Mouse (Mus musculus) ES-E14 (cell line): Measurements from ENCODE around the gene Furin. TPM values are rescaled to one million over a fixed set of nuclear protein-coding genes. Genes with fewer than 3 reads are reported as not detected.
A peak's percentile ranks its signal among the peaks of the same experiment; 100 is the strongest.
"Not testable (repeated sequence)": the region's sequence is repeated elsewhere in the genome, so short reads cannot be mapped to it uniquely, and the experiment has no call there.

Source experiments
- DNase-seq: peaks from one replicate; pipeline ENCODE4 v3.0.0-alpha.2; 2013; ENCODE audit warnings: low read depth, low spot score
- H3K27ac ChIP-seq: 2 replicates; pipeline ENCODE4 v1.5.1; 2012; ENCODE audit warnings: low read depth, mild to moderate bottlenecking, low read length, moderate library complexity, mixed read lengths; ENCODE audit not compliant: poor library complexity, insufficient read depth, severe bottlenecking
- H3K36me3 ChIP-seq: 2 replicates; pipeline ENCODE4 v1.6.1; 2012; ENCODE audit warnings: mild to moderate bottlenecking, low read length, moderate library complexity, mixed read lengths; ENCODE audit not compliant: control insufficient read depth, poor library complexity, insufficient read depth, severe bottlenecking
- H3K4me1 ChIP-seq, 2 experiments: fragments of 150-350 bp in 1 of 2; sonication (generic) in 1 of 2; 2 replicates each; pipeline ENCODE4 v1.6.1; 2012; ENCODE audit warnings: low read length in 2 of 2, mild to moderate bottlenecking in 1 of 2, mixed read lengths in 1 of 2; ENCODE audit not compliant: control insufficient read depth in 2 of 2, insufficient read depth in 2 of 2, poor library complexity in 1 of 2
- H3K4me3 ChIP-seq, 2 experiments: fragments of 150-350 bp in 1 of 2; sonication (generic) in 1 of 2; 2 replicates each; pipeline ENCODE4 v1.5.1; 2012; ENCODE audit warnings: low read length in 2 of 2, low read depth in 1 of 2, mild to moderate bottlenecking in 1 of 2, mixed read lengths in 1 of 2; ENCODE audit not compliant: insufficient read depth in 1 of 2, poor library complexity in 1 of 2, severe bottlenecking in 1 of 2
- H3K9ac ChIP-seq: 2 replicates; pipeline ENCODE4 v1.6.1; 2012; ENCODE audit warnings: low read depth, mild to moderate bottlenecking, low read length, mixed read lengths; ENCODE audit not compliant: poor library complexity, insufficient read depth, severe bottlenecking
- H3K9me3 ChIP-seq: fragments of 150-350 bp; sonication (generic); 2 replicates; pipeline ENCODE4 v1.6.1; 2012; ENCODE audit warnings: low read depth, mild to moderate bottlenecking, low read length; ENCODE audit not compliant: control insufficient read depth, insufficient read depth
- CHD2 ChIP-seq: IDR thresholded peaks from 2 replicates; pipeline ENCODE4 v1.6.1; 2014; ENCODE audit warnings: mild to moderate bottlenecking, low read depth, low read length, inconsistent platforms
- HCFC1 ChIP-seq: IDR thresholded peaks from 2 replicates; pipeline ENCODE4 v1.6.1; 2012; ENCODE audit warnings: low read length, inconsistent platforms, borderline replicate concordance; ENCODE audit not compliant: insufficient read depth
- MAFK ChIP-seq: IDR thresholded peaks from 2 replicates; pipeline ENCODE4 v1.6.1; 2014; ENCODE audit warnings: mild to moderate bottlenecking, low read depth, low read length, inconsistent platforms; ENCODE audit not compliant: insufficient read depth
- ZC3H11A ChIP-seq: IDR thresholded peaks from 2 replicates; pipeline ENCODE4 v1.6.1; 2012; ENCODE audit warnings: low read depth, mild to moderate bottlenecking, inconsistent platforms, low read length, borderline replicate concordance
- ZNF384 ChIP-seq: IDR thresholded peaks from 2 replicates; pipeline ENCODE4 v1.6.1; 2012; ENCODE audit warnings: low read depth, low read length, inconsistent platforms
- in situ Hi-C, 2 experiments: fragments of 600-800 bp; cut with MboI; formaldehyde crosslinking; loops; one replicate each; pipeline ENCODE4 v1.15.1; 2025; ENCODE audit warnings: low sequenced_read_pairs in 2 of 2, inconsistent platforms in 1 of 2; ENCODE audit not compliant: unreplicated experiment in 2 of 2
- total RNA-seq: library from RNA; depleted of rRNA; stranded (reverse); fragments of 300-350 nt; gene quantifications from 2 replicates; pipeline ENCODE4 v1.2.3, GENCODE M21; 2012

Furin gene
- total RNA-seq, 1 experiment = 17.7 TPM

DNA sequence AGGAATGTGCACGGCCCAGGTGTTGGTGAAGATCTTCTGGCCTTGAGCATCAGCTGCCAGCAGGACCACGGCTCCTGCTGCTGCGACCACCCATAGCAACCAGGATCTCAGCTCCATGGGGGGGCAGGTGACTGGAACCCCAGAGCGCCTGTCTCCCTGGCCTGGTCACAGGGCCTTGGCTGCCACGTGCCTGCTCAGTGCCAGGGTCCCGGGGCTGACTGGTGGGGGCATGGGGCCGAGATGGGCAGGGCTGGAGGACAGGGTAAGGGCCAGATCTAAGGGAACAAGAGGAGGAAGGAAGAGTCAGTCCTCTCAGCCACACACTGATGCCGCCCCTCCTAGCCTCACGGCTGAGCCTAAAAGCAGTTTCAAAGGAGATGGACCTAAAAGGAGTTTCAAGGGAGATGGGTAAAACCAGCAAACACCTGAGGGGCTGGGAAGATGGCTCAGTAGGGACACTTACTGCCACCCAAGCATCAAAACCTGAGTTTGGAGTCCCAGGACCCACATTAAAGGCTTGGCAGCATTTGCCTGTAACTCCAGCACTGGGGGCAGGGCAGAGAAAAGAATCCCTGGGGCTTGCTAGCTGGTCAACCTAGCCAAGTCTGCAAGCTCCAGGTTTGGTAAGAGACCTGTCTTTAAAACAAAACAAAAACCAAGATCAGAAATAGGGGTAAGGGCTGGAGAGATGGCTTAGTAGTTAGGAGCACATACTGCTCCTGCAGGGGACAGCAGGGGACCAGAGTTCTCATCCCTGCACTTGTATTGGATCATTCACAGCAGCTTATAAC, 6.4 kb downstream of the Furin start:
- TF ChIP-seq HCFC1 (no peak), ZNF384 (no peak), ZC3H11A (no peak), CHD2 (no peak), MAFK (no peak)
- Histone ChIP-seq H3K4me1 (peaks cover 0 to 2% of the 10 kb centered on the region in 2 experiments; a peak in 2 of 4 replicates), H3K4me3 (no peak overlapping the region), H3K9ac (no peak overlapping the region), H3K27ac (no peak overlapping the region), H3K9me3 (no peaks in the 10 kb centered on the region), H3K36me3 (peaks cover 6% of the 10 kb centered on the region; the same call in 1 of the 2 replicates)
- no peak for DNase-seq
- in situ Hi-C loops = loop anchor here in 1 of 2 experiments (25.0 kb wide), 1 partner anchor 188 kb away; no protein-coding TSS in a partner anchor

DNA sequence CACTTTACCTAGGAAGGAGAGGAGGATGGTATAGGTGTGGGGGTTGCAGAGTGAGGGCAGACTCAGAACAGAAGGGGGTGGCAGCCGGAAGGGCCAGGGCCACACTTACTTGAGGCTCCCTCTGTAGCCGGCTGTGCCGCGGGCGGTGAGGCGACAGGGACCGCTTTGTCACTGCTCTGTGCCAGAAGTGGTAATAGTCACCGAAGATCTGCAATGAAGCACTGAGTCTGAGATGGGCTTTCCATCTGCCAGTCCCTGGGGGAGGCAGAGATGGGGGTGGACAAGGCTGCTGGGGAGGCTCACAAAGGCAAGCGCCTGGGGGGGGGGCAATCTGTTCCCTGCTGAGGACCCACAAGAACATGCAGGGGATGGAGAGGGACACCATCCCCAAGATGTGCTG, 7.2 kb downstream of the Furin start:
- Histone ChIP-seq H3K9me3 (no peaks in the 10 kb centered on the region), H3K9ac (no peak overlapping the region), H3K4me3 (no peak overlapping the region), H3K36me3 (peaks cover 10% of the 10 kb centered on the region; the same call in 1 of the 2 replicates), H3K4me1 (peaks cover 0 to 2% of the 10 kb centered on the region in 2 experiments; a peak in 2 of 4 replicates), H3K27ac (no peak overlapping the region)
- no peak for DNase-seq
- TF ChIP-seq HCFC1 = no peak
- no peak for TF ChIP-seq MAFK
- in situ Hi-C loops = loop anchor here in 1 of 2 experiments (25.0 kb wide), 1 partner anchor 189 kb away; no protein-coding TSS in a partner anchor

DNA sequence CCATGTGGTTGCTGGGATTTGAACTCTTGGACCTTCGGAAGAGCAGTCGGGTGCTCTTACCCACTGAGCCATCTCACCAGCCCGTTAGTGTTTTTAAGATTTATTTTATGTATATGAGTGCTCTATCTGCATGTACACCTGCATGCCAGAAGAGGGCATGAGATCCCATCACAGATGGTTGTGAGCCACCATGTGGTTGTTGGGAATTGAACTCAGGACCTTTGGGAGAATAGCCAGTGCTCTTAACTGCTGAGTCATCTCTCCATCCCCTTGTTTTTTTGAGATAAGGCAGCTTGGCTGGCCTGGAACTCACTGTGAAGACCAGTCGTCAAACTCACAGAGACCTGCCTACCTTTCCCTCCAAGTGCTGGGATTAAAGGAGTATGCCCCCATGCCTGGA, 8.8 kb downstream of the Furin start:
- not testable (repeated sequence) for DNase-seq, H3K9ac ChIP-seq, H3K27ac ChIP-seq, H3K4me1 ChIP-seq, H3K9me3 ChIP-seq, H3K4me3 ChIP-seq
- in situ Hi-C loops = loop anchor here in 1 of 2 experiments (25.0 kb wide), 1 partner anchor 191 kb away; no protein-coding TSS in a partner anchor
- H3K36me3 ChIP-seq = peaks cover 16% of the 10 kb centered on the region; the same call in 1 of the 2 replicates
- peak; percentile 55 for TF ChIP-seq MAFK

DNA sequence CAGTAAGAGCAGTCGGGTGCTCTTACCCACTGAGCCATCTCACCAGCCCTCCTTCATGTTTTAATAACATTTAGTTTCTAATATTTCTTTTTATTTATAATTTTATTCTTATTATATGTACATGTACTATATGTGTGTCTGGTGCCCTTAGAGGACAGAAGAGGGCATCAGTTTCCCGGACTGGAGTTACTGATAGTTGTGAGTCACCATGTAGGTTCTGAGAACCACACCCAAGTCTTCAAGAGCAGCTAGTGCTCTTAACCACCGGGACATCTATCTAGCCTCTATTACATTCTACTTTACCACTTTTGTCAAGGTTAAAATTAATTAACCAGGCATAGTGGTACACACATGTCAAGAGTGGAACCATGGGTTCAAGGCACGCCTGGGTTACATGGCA, 10.6 kb downstream of the Furin start:
- Histone ChIP-seq H3K36me3 (peaks cover 16% of the 10 kb centered on the region; the same call in 1 of the 2 replicates), H3K9me3 (no peaks in the 10 kb centered on the region), H3K4me1 (no peaks in the 10 kb centered on the region; a peak in 1 of 4 replicates), H3K4me3 (no peak overlapping the region), H3K27ac (no peak overlapping the region), H3K9ac (no peak overlapping the region)
- TF ChIP-seq HCFC1 (no peak), ZNF384 (no peak), CHD2 (no peak), ZC3H11A (no peak), MAFK (no peak)
- in situ Hi-C loops = loop anchor here in 1 of 2 experiments (25.0 kb wide), 1 partner anchor 193 kb away; no protein-coding TSS in a partner anchor
- no peak for DNase-seq
